Mouse (Mus musculus) intestine, embryonic 15.5 days (tissue): ENCODE measurements around the gene Olfr615. TPM values are rescaled to one million over a fixed set of nuclear protein-coding genes. Genes with fewer than 3 reads are reported as not detected.

Experiments used
- polyA plus RNA-seq: library from polyadenylated mRNA; unstranded; fragments of >200 nt; fragmentation: Nextera tagmentation; extraction: Ambion mirVana; gene quantifications from 2 replicates; pipeline ENCODE4 v1.2.1, GENCODE M21; 2015

Olfr615 gene
- polyA plus RNA-seq, 1 experiment from 2014 or later, result not detected

Other genes with a start within 250 kb of the Olfr615 start
- gene Olfr597, start 239.8 kb upstream of the Olfr615 start, polyA plus RNA-seq, result not detected in 2 replicates
- gene Olfr598, start 232.5 kb upstream of the Olfr615 start, polyA plus RNA-seq, result not detected in 2 replicates
- not detected in 2 replicates for gene Olfr599, start 220.2 kb upstream of the Olfr615 start, polyA plus RNA-seq
- gene Olfr600, start 206.4 kb upstream of the Olfr615 start, polyA plus RNA-seq, result not detected in 2 replicates
- gene Olfr601, start 193.4 kb upstream of the Olfr615 start, polyA plus RNA-seq, result not detected in 2 replicates
- gene Olfr603, start 169.9 kb upstream of the Olfr615 start, polyA plus RNA-seq, result not detected in 2 replicates
- not detected in 2 replicates for gene Usp17lc, start 141.0 kb upstream of the Olfr615 start, polyA plus RNA-seq
- not detected in 2 replicates for gene Olfr605, start 110.6 kb upstream of the Olfr615 start, polyA plus RNA-seq
- gene Olfr606, start 107.0 kb upstream of the Olfr615 start, polyA plus RNA-seq, result not detected in 2 replicates
- not detected in 2 replicates for gene Olfr607, start 91.9 kb upstream of the Olfr615 start, polyA plus RNA-seq
- not detected in 2 replicates for gene Olfr608, start 86.2 kb upstream of the Olfr615 start, polyA plus RNA-seq
- gene Olfr609, start 58.0 kb upstream of the Olfr615 start, polyA plus RNA-seq, result not detected in 2 replicates
- not detected in 2 replicates for gene Olfr610, start 44.0 kb upstream of the Olfr615 start, polyA plus RNA-seq
- gene Olfr611, start 35.2 kb upstream of the Olfr615 start, polyA plus RNA-seq, result not detected in 2 replicates
- gene Olfr612, start 13.4 kb upstream of the Olfr615 start, polyA plus RNA-seq, result not detected in 2 replicates
- not detected in 2 replicates for gene Olfr613, start 8.0 kb upstream of the Olfr615 start, polyA plus RNA-seq
- gene Olfr616, start 13.1 kb downstream of the Olfr615 start, polyA plus RNA-seq, result not detected in 2 replicates
- not detected in 2 replicates for gene Olfr617, start 17.0 kb downstream of the Olfr615 start, polyA plus RNA-seq
- gene Olfr618, start 34.0 kb downstream of the Olfr615 start, polyA plus RNA-seq, result not detected in 2 replicates
- not detected in 2 replicates for gene Olfr619, start 44.5 kb downstream of the Olfr615 start, polyA plus RNA-seq
- gene Olfr620, start 56.5 kb downstream of the Olfr615 start, polyA plus RNA-seq, result not detected in 2 replicates
- not detected in 2 replicates for gene Olfr622, start 86.6 kb downstream of the Olfr615 start, polyA plus RNA-seq
- not detected in 2 replicates for gene Olfr623, start 107.6 kb downstream of the Olfr615 start, polyA plus RNA-seq
- gene Olfr624, start 115.1 kb downstream of the Olfr615 start, polyA plus RNA-seq, result 0.03 TPM in 1 of 2 replicates, not detected in the other
- not detected in 2 replicates for gene Olfr625-ps1, start 126.6 kb downstream of the Olfr615 start, polyA plus RNA-seq
- gene Olfr243, start 158.6 kb downstream of the Olfr615 start, polyA plus RNA-seq, result not detected in 2 replicates
- gene Olfr628, start 174.3 kb downstream of the Olfr615 start, polyA plus RNA-seq, result not detected in 2 replicates
- not detected in 2 replicates for gene Olfr629, start 188.9 kb downstream of the Olfr615 start, polyA plus RNA-seq
- not detected in 2 replicates for gene Olfr630, start 201.3 kb downstream of the Olfr615 start, polyA plus RNA-seq
- not detected in 2 replicates for gene Olfr69, start 215.5 kb downstream of the Olfr615 start, polyA plus RNA-seq
- not detected in 2 replicates for gene Olfr68, start 223.6 kb downstream of the Olfr615 start, polyA plus RNA-seq
- not detected in 2 replicates for gene Olfr67, start 235.7 kb downstream of the Olfr615 start, polyA plus RNA-seq